Mouse (Mus musculus) urinary bladder, postnatal 14 days (tissue): Measurements from ENCODE around the gene BC030500.

Experiments used
- DNase-seq: peaks from one replicate; pipeline ENCODE4 v3.0.0; 2021; ENCODE audit warnings: low spot score

BC030500 gene

DNA sequence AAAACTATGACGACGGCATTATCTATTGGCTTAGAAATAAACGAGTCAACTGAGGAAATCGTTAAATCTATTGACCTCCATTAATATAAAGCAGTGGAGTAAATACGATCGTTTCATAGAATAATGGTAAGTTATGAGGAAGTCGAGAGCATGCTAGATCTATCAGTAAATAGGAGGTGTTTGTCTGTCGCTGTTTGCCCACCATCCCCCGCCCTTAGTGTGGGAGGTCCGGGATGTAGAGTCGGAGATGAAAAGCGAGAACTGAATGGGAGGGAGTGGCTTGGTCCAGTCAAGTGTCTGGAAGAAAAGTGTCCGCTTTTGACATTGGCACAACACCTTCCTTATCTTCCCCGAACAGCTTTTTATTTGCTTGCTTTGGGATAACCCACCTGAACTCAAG, at the start of gene BC030500:
TSS of gene BC030500 (plus strand) at position 79 of the 400 bp plus-strand sequence.
- no peak for DNase-seq

DNA sequence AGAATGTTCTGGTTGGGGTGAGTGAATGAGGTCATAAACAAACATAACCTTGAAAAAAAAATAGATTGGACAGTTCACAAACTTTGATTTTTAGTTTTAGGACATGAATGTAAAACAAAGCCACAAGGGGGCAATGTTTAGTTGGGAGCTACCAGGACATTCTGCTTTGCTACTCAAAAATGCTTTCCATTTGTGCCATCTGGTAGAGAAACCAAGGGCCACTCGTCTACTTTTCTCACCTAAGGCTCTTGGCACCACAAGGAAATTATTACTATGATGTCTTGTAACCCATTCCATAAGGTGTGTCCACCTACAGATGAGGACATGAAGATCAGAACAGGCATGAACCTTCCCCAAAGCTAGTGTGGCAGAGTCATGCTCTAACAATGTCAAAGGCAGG, 25.1 kb upstream of the BC030500 start:
- DNase-seq: no peak

GRCm38 (mm10) chr8:58890591-58890990, 21.0 kb upstream of the BC030500 start:
- no peak for DNase-seq

DNA sequence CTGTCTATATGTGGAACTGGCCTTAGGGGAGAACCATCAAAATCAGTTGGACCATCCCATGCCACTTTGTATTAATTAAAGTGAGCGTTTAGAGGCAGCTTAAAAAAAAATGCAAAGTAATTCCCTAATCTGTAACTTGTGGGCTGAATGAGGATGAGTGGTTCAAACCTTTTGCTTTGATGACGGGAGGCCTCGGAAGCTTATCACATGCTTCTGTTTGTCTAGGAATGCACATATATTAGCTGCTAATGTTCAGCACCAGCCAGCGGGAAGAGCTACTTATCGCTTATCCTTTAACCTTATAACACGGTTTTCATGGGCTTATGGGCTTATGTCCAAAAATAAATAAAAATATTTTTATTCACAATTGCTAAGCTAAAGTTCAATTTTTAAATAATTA, 15.6 kb upstream of the BC030500 start:
- DNase-seq: no peak

GRCm38 (mm10) chr8:58904465-58904864, 7.1 kb upstream of the BC030500 start:
- DNase-seq: no peak

DNA sequence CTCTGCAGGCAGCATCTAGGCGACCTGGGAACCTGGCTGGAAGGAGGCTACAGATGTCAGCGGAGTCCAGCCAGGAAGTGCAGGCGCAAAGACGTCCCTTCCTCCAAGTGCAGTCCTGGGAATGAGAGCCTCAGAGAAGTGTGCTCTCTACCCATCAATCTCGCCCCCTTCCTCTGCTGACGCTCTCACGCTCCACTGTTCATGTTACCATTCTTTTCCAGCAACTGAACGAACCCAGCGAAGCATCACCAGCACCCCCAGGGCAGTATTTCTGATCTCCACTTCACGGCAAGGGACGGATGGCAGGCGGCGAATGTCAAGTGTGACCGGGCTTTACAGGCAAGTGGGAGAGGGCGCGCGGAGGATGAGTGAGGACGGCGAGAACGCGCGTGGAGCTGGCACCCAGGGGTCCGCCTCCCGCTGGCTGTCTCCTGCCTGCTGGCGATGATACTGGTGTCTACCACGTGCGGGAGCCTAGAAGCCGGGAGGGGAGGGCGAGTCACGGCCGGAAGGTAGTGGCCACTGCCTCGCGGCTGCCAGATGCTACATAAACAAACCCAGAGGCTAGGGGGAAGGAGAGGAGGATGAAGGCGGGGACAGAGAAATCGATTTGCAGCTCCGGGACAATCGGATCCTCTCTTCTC, 763 bp downstream of the BC030500 start, which contains the start of gene Galntl6:
TSS of gene Galntl6 (minus strand) at position 445 of the 644 bp plus-strand sequence.
- no peak for DNase-seq

DNA sequence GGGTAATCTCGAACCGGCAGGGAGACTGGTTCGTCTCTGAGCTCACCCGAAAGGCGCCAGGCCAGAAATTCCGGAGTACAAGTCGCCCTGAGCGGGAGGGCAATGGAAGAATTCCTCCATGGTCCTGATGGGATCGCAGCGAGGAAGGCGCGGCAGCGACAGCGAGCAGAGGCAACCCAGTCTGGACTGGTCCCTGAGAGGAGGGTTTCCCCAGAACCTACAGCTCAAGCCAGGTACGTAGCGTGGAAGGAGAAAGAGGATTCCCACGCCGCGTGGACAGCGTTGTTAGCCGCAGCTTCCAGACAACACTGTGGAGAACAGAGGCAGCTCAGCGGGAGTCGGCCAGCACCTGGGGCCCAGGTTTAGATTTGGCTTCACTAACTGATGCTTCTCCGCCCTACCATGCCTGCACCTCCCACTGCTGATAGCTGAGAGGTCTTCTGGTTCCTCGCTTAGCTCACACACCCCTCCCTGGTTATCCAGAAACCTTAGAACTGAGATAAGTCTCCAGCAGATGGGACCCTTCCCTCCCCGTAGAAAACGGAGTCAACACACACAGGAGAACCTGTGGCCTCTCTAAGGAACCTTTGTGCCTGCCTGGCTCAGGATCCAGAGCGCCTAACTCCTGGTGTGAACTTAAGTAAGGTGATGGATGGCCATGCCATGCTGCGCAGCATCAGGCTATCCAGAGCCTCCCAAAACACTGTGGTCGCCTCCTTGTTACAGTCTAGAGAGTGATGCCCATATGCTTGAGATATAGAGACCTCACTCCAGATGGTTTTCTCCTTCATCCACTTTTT, 1.5 kb downstream of the BC030500 start:
- peak; percentile 3 for DNase-seq

GRCm38 (mm10) chr8:58913640-58913968, 2.0 kb downstream of the BC030500 start:
- DNase-seq: no peak

GRCm38 (mm10) chr8:58915142-58915541, 3.6 kb downstream of the BC030500 start:
- no peak for DNase-seq

- DNase-seq: no peak
These were observed 19.5 kb downstream of the BC030500 start for GRCm38 (mm10) chr8:58931066-58931465.

GRCm38 (mm10) chr8:58943773-58944172, 32.2 kb downstream of the BC030500 start:
- DNase-seq: no peak

GRCm38 (mm10) chr8:58957195-58957739, 45.7 kb downstream of the BC030500 start:
- DNase-seq: no peak
